Mouse (Mus musculus) mammary gland, adult 2 months (tissue): ENCODE measurements around the gene Ccdc141. TPM values are rescaled to one million over a fixed set of nuclear protein-coding genes. Genes with fewer than 3 reads are reported as not detected.

Source experiments
- polyA plus RNA-seq: library from polyadenylated mRNA; depleted of rRNA; stranded (reverse); fragments of >200 nt; gene quantifications from 2 replicates; pipeline ENCODE4 v1.2.3, GENCODE M21; 2012; ENCODE audit warnings: low replicate concordance; rRNA removed

The Ccdc141 gene
- 1.0 and 3.9 TPM in 2 replicates for polyA plus RNA-seq

DNA sequence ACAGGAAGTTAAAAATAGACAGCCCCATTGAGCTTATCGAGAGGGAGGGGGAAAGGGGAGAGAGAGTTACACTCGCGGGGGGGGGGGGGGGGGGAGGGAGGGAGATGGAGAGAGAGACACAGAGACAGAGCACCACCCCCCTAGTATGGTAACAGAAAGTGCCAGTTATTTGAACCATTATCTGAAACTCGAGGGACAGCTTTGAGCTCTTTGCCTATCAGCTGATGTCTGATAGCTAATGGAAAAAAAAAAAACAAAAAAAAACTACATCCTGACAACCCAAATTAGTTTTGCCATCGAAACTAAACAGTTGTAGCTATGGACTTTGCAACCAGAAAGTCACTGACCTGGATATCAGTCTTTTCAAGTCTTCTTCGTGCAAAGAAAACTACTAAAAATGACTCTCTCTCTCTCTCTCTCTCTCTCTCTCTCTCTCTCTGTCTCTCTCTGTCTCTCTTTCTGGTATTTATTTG lies at the start of gene Ccdc141:
Ccdc141 (minus strand) TSS at position 4 of the 473 bp plus-strand sequence.

DNA sequence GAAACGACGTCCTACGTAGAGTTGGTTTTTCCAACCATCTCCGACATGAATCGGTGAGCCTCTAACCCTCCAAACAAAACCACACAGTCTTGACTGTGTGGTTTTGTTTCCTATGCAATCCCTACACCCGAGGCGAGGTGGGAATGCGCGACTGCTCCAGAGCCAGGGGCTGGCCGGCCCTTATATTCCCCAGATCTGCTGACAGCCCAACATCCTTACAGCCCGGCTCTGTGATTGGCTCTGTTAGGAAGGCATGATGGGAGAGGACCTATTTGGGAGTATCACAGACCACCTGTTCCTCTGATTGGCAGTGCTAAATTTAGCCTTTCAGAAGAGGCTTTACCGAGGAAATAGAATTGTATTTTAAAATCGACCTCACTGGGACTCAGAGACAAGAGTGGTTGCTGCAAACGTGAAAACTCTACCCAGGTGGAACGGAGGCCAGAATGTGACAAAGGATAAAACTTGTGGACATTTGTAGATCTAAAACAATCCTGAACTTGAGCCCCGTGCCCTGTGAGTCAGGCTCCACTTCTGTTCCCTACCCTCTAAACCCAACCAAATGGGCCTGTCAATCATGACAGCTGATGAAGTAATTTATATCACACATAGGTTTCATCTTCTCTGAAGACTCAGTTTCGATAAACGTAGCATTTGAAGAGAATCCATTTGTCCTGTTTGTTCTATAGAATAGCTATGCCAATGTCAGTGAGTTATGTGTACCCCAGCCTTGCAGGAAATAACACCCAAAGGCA lies 187.9 kb downstream of the Ccdc141 start, which contains the start of gene Ttn:
Ttn (minus strand) TSS at position 157 of the 755 bp plus-strand sequence.

Other genes with a start within 250 kb of the Ccdc141 start
- gene Ttn, start 188.1 kb downstream of the Ccdc141 start, polyA plus RNA-seq: 0.04 and 34.5 TPM in 2 replicates
- 3.7 and 9.2 TPM in 2 replicates for gene Sestd1, start 110.0 kb upstream of the Ccdc141 start, polyA plus RNA-seq